8 mouse cellular contexts compared by ENCODE assay signal in the genomic region with DNA sequence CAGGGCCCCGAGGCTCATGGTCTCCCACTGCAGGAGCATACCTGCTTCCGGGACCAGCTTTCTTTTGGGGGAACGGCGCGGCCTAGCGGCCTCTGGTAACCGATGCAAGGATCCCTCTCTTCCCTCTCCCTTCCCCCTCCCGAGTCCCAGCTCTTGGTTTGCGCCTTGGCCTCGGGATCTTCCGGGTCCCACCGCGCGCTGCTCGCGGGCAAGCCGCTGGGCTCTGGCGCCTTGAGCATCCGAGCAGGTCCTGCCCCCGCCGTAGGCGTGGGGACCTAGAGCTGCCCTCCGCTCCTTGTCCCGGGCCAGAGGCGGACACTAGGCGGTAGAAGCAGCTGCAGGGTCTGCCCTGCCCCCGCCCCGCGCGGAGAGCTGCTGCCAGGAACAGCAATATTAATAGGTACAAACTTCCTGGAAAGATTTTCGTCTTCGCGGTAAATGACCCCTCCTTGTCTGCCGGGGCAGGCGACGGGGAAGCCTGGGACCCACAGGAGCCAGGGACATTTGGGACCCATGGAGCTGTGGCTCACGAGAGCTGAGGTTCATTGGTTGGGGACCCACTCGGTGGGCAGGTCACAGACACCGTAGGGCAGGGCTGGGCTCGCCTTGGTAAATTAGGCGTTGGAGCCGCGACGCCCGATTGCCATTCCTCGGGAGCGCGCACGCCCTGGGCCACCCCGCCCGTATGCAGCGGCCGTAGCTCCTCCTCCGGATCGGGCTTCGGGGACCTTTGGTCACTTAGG. TPM values are rescaled to one million over a fixed set of nuclear protein-coding genes. Genes with fewer than 3 reads are reported as not detected.
A peak's percentile ranks its signal among the peaks of the same experiment; 100 is the strongest.
DNase-seq lines count a peak whose midpoint lies in the region; ATAC-seq lines count a peak whose summit lies in the region.

No protein-coding gene starts in this region.

- DNase-seq in adrenal gland, adult (ENCODE audit: inconsistent age in 2 of 2, low spot score in 1 of 2): peak; percentile 90 to 96
- DNase-seq in embryo, embryonic 10 days (ENCODE audit: low spot score): peak; percentile 96
- DNase-seq in gastrocnemius, postnatal 10 days: peak; percentile 80
- DNase-seq in induced T-regulatory cell, adult 2 months (ENCODE audit: low read depth): peak; percentile 82
- peak; percentile 65 to 72 for DNase-seq in left cerebral cortex, adult 8-10 months (ENCODE audit: low spot score in 2 of 2)
- DNase-seq in right cerebral cortex, adult 18-20 months: peak; percentile 83
- DNase-seq in urinary bladder, adult 2 months (ENCODE audit: low spot score): peak; percentile 79

- ATAC-seq in megakaryocyte, adult 5-6 weeks (ENCODE audit: poor library complexity, severe bottlenecking): peak; percentile 85

RNA-seq across cellular contexts. Expression of gene H3f3a, which starts 35.9 kb away (rescaled TPM):
- total RNA-seq in gastrocnemius, postnatal 10 days (2021): 100 to 1,000 TPM; 573 to 601 TPM
- 100 to 1,000 TPM; 259 to 296 (median 268) TPM for total RNA-seq in left cerebral cortex, adult 8-10 months (2022)
- total RNA-seq in megakaryocyte, adult 5-6 weeks (2015): 3,482 and 3,921 TPM in 2 replicates
- total RNA-seq in megakaryocyte, adult 5-6 weeks (2017): 2,689 and 3,338 TPM in 2 replicates
- polyA plus RNA-seq in urinary bladder, adult 2 months (2012; rRNA removed): 810 and 870 TPM in 2 replicates

RNA-seq across cellular contexts. Expression of gene Acbd3, which starts 52.0 kb away (rescaled TPM):
- 10 to 100 TPM; 22.0 to 27.7 TPM for total RNA-seq in gastrocnemius, postnatal 10 days (2021)
- 10 to 100 TPM; 32.2 to 34.0 (median 33.1) TPM for total RNA-seq in left cerebral cortex, adult 8-10 months (2022)
- 25.2 and 27.1 TPM in 2 replicates for total RNA-seq in megakaryocyte, adult 5-6 weeks (2015)
- 49.8 and 52.4 TPM in 2 replicates for total RNA-seq in megakaryocyte, adult 5-6 weeks (2017)
- 35.4 and 36.5 TPM in 2 replicates for polyA plus RNA-seq in urinary bladder, adult 2 months (2012; rRNA removed)

Comparison
In these comparisons a context has a peak if more than half of its experiments do, and no peak if none do; other contexts are left out.
1. Peak in every context shown above with its lines: DNase-seq and ATAC-seq.
2. RNA of gene H3f3a, which starts 35.9 kb away (total RNA-seq): 2,689 to 3,921 TPM in megakaryocyte, adult 5-6 weeks; 573 to 601 TPM in gastrocnemius, postnatal 10 days and 259 to 296 TPM in left cerebral cortex, adult 8-10 months; every median in the first group is over 4 times any median in the second.